Mouse (Mus musculus) testis, postnatal 10 days (tissue): ENCODE results near the gene Gabra3.

ENCODE experiments used
- DNase-seq: peaks from one replicate; pipeline ENCODE4 v3.0.0; 2021; ENCODE audit warnings: low spot score

Gene Gabra3

GRCm38 (mm10) chrX:72656230-72656898 is at the start of gene Gabra3:
Gene Gabra3 (minus strand): TSS chrX:72656848.
- DNase-seq = no peak

DNA sequence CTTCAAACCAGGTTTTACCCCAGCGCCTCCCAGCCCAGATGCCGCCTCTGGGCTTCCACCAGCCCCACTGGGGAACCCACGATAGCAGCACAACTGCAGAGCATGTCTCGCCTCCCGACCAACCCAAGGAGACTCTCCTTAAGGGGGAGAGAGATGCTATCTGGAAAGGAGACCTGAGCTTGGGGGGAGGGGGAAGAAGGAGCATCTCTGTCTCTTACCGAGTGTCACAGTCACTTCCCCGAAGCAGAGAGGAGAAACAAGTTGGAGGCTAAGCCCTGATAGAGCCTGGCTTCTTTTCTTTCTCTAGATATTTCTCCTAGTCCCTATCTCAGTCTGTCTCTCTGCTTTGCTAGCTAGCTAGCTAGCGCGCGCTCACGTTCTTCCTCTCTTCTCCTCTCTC is 859 bp downstream of the Gabra3 start:
- no peak for DNase-seq

DNA sequence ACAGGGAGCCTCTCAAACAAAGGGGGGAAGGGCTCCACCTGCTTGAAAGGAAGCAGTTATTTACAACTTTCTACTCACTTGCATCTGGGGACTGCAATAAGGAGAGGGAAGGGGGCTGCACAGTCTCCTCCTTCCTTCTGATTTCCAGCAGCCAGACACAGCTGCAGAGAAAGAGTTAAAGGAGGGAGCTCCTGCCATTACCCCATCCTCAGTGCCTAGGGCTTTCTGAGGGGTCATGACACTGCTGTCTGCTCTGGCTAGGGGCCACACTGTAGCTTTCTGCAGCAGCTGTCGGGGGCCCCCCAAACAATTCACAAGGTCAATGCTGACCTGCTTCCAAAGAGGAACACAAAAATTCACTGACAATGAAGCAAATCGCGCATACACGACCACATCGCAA is 1.3 kb downstream of the Gabra3 start:
- no peak for DNase-seq

DNA sequence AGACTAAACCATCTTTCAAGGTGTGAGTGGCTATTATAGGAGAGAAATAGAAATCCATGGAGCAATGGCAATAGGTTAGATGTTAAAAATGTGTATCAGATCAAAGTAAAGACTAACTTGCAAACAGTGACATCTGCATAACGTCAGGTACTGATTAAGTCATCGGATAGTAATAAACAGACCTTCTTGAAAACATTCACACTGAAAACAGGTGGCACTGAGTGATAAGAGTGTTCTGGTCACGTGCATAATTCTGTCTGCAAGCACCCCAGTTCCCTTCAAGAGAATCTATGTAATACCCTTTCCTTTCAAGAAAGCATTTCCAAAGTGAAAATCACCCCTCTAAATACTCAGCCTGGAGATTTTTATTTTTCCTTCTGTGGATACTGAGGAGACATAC is 6.0 kb downstream of the Gabra3 start:
- DNase-seq = no peak

DNA sequence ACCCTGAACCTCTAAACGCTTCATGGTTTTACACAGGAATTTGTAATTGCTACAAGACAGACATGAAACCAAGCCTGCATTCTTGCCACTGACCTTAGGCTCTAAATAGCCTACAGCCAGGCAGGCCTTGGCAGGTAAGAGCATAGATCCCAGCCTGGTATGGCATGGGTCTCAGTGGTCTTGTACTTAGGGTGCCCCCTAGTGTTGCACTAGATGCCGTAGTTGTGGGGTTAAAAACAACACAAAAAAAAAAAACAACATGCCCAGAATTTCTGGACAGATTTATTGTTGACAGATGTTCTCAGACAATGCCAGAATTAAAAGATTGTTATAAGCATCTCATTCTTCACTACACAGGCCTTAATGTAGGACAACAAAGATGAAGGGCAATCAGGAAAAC is 12.0 kb downstream of the Gabra3 start:
- DNase-seq = no peak

DNA sequence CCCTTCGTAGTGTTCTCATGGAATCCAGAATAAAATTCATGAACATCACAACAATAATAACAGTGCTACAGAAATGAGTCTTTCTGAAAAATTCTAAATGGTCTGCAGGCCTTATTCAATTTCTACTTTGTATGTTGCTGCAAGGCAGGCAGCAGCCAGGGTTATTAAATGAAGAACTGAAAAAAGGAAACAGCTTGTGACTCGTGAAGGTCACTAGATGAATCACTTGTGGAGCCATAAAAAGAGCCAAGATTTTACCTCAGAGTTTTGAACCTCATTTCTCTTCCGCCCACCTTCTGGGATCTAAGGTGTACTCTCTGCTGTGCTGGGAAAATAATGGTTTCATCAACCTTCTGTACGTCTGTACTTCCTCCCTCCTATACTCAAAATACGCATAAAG is 159.4 kb downstream of the Gabra3 start:
- DNase-seq = no peak

GRCm38 (mm10) chrX:72489806-72490205 is 166.8 kb downstream of the Gabra3 start:
- no peak for DNase-seq

DNA sequence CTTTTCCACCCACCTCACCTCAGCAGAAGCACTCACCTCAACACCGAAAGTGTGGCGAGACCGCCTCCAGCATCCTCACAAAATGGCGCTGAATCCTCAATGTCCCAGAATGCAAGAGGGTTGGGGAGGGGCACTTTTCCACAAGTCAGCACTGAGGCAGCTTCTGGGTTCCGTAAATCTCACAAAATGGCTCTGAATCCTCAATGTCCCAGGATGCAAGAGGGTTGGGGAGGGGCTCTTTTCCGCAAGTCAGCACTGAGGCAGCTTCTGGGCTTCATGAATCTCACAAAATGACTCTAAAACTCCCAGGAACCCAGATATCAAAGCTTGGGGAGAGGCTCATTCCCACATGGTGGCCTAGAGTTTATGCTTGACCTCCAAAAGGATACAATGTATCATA is 269.9 kb downstream of the Gabra3 start, which contains the start of gene Magea10:
Magea10 (minus strand) TSS at position 101 of the 400 bp plus-strand sequence.
- no peak for DNase-seq
